Mouse (Mus musculus) liver, adult (tissue): ENCODE measurements around the gene Kitl.

Experiments used
- GATA4 ChIP-seq: IDR thresholded peaks from 2 replicates; pipeline ENCODE4 v1.6.1; 2014; ENCODE audit warnings: mild to moderate bottlenecking, low read length; ENCODE audit not compliant: insufficient replicate concordance

Gene Kitl

GRCm38 (mm10) chr10:100051146-100051783 lies 35.8 kb downstream of the Kitl start:
- no peak for TF ChIP-seq GATA4

GRCm38 (mm10) chr10:100052404-100052803 lies 37.0 kb downstream of the Kitl start:
- no peak for TF ChIP-seq GATA4

- no peak for TF ChIP-seq GATA4
Observed at GRCm38 (mm10) chr10:100052911-100053310, 37.5 kb downstream of the Kitl start.

GRCm38 (mm10) chr10:100054006-100054405 lies 38.6 kb downstream of the Kitl start:
- TF ChIP-seq GATA4 = no peak

- TF ChIP-seq GATA4 = no peak
Observed at GRCm38 (mm10) chr10:100055082-100055481, 39.7 kb downstream of the Kitl start.

GRCm38 (mm10) chr10:100057106-100057623 lies 41.7 kb downstream of the Kitl start:
- TF ChIP-seq GATA4 = no peak

GRCm38 (mm10) chr10:100059356-100059755 lies 43.9 kb downstream of the Kitl start:
- TF ChIP-seq GATA4 = no peak

- TF ChIP-seq GATA4 = no peak
Observed at GRCm38 (mm10) chr10:100065529-100066301, 50.3 kb downstream of the Kitl start.

GRCm38 (mm10) chr10:100066374-100066773 lies 50.9 kb downstream of the Kitl start:
- no peak for TF ChIP-seq GATA4

- TF ChIP-seq GATA4 = no peak
Observed at GRCm38 (mm10) chr10:100072641-100073040, 57.2 kb downstream of the Kitl start.

GRCm38 (mm10) chr10:100073092-100073491 lies 57.7 kb downstream of the Kitl start:
- no peak for TF ChIP-seq GATA4

- TF ChIP-seq GATA4 = no peak
Observed at GRCm38 (mm10) chr10:100101115-100101514, 85.7 kb downstream of the Kitl start.

GRCm38 (mm10) chr10:100111209-100111608 lies 95.8 kb downstream of the Kitl start:
- TF ChIP-seq GATA4 = no peak

- no peak for TF ChIP-seq GATA4
Observed at GRCm38 (mm10) chr10:100115570-100115969, 100.1 kb downstream of the Kitl start.

GRCm38 (mm10) chr10:100124452-100124851 lies 109.0 kb downstream of the Kitl start:
- TF ChIP-seq GATA4 = no peak
